Mouse (Mus musculus) embryonic fibroblast, embryonic 13.5 days (primary cell): ENCODE results near the gene Rps12.

Experiments used
- CTCF ChIP-seq: IDR thresholded peaks from 2 replicates; pipeline ENCODE4 v1.5.1; 2011; ENCODE audit warnings: mild to moderate bottlenecking, control low read depth, low read length, moderate library complexity, borderline replicate concordance; ENCODE audit not compliant: insufficient read depth
- POLR2A ChIP-seq: IDR thresholded peaks from 2 replicates; pipeline ENCODE4 v1.6.1; 2011; ENCODE audit warnings: low read depth, mild to moderate bottlenecking, control low read depth, low read length, moderate library complexity

- TF ChIP-seq CTCF (no peak), POLR2A (no peak)
Observed at GRCm38 (mm10) chr10:23826516-23826915, 39.4 kb upstream of the Rps12 start.
